Mouse (Mus musculus): ENCODE results near the gene Mical3. TPM values are rescaled to one million over a fixed set of nuclear protein-coding genes. Genes with fewer than 3 reads are reported as not detected.

Gene Mical3
- polyA plus RNA-seq, 1 experiment, result 67.4 TPM

DNA sequence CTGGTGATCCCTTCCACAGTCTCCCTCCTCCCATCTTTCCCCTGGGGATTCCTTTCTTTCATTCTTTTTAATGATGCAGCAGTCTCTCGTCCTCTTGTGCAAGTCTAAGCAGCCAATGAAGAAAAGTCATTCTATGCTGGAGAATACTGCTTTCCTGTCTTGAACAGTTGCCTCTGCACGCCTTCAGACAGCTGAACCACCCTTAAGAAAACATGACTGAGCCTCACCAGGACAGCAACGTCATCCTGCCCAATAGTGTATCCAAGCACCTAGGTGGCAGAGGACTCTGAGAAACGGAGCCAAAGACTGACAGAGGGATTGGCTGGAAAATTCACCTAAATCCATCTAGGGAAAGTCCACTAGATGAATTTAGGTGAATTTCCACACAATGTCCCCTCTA lies 25.1 kb downstream of the Mical3 start:
- H3K27ac ChIP-seq (ENCODE audit: insufficient read depth, low read length), result no peak overlapping the region
- peaks cover 11% of the 10 kb centered on the region for H3K4me1 ChIP-seq (ENCODE audit: control insufficient read depth, insufficient read depth, low read length)
- H3K4me3 ChIP-seq (ENCODE audit: insufficient read depth, low read length), result no peak overlapping the region
- TF ChIP-seq POLR2A (IDR thresholded peaks at IDR 0.05; ENCODE audit: extremely low read depth, insufficient read depth, low read length), result no peak
- no peak for TF ChIP-seq CTCF (IDR thresholded peaks at IDR 0.05; ENCODE audit: extremely low read depth, insufficient read depth, low read length)

DNA sequence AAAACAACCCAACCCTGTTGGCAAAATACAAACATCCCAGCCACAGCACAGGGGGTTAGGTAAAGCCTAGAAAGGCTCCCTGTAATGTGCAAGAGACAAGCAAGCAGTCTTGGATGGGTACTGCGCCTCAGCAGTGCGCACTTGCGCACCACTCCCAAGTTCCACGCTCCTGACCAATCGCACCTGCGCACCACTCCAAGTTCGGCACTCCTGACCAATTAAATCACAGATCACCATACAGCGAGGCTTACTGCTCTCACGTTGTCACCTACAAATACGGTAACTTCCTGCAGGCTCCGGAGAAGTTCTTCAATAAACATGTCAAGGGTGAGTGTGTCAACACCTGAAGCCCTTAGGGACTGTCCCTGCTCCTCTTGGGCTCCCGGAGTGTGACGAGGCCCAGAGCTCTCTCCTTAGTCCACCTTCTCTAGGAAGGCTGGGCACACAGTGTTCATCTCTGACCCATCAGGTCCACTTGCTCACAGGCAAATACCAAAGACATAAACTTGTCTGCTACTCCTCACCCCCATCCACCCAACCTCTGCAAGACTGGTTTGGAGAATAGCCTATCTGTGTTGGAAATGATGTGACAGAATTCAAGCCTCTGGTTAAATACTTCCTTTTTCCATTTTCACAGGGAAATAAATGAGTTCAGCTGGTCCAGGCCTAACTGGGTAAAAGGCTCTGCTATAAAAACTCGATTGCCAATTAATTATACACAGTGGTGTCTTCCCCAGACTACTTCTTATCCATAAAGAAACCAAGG lies 27.2 kb downstream of the Mical3 start:
- no peak for TF ChIP-seq CTCF (IDR thresholded peaks at IDR 0.05; ENCODE audit: extremely low read depth, insufficient read depth, low read length)
- no peak for TF ChIP-seq POLR2A (IDR thresholded peaks at IDR 0.05; ENCODE audit: extremely low read depth, insufficient read depth, low read length)
- peaks cover 25% of the 10 kb centered on the region for H3K4me1 ChIP-seq (ENCODE audit: control insufficient read depth, insufficient read depth, low read length)
- no peak overlapping the region for H3K27ac ChIP-seq (ENCODE audit: insufficient read depth, low read length)
- H3K4me3 ChIP-seq (ENCODE audit: insufficient read depth, low read length), result no peak overlapping the region

GRCm38 (mm10) chr6:121102941-121103340 lies 27.9 kb downstream of the Mical3 start:
- Histone ChIP-seq H3K4me1 (ENCODE audit: control insufficient read depth, insufficient read depth, low read length) (peaks cover 28% of the 10 kb centered on the region), H3K27ac (ENCODE audit: insufficient read depth, low read length) (no peak overlapping the region), H3K4me3 (ENCODE audit: insufficient read depth, low read length) (no peak overlapping the region)
- no peak for TF ChIP-seq POLR2A (IDR thresholded peaks at IDR 0.05; ENCODE audit: extremely low read depth, insufficient read depth, low read length)
- no peak for TF ChIP-seq CTCF (IDR thresholded peaks at IDR 0.05; ENCODE audit: extremely low read depth, insufficient read depth, low read length)

DNA sequence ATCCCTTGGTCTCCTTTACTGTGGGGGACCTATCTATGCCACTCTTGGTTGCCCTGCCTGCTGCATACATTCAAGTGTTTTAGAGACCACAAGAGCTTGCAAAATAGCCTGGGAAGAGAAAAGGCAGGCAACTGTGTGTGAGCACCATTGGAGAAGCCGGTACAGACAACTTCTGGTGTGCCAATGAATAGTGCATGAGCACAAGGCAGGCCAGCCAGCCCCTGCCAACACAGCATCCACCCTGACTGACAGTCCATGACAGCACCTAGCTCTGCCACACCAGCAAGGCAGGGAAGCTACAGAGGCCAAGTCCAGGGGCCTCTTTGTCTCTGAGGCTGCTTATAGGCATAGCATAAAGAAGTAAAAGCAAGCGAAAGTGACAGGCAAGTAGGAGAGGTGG lies 28.7 kb downstream of the Mical3 start:
- Histone ChIP-seq H3K4me1 (ENCODE audit: control insufficient read depth, insufficient read depth, low read length) (peaks cover 29% of the 10 kb centered on the region), H3K27ac (ENCODE audit: insufficient read depth, low read length) (no peak overlapping the region), H3K4me3 (ENCODE audit: insufficient read depth, low read length) (no peak overlapping the region)
- no peak for TF ChIP-seq CTCF (IDR thresholded peaks at IDR 0.05; ENCODE audit: extremely low read depth, insufficient read depth, low read length)
- no peak for TF ChIP-seq POLR2A (IDR thresholded peaks at IDR 0.05; ENCODE audit: extremely low read depth, insufficient read depth, low read length)

DNA sequence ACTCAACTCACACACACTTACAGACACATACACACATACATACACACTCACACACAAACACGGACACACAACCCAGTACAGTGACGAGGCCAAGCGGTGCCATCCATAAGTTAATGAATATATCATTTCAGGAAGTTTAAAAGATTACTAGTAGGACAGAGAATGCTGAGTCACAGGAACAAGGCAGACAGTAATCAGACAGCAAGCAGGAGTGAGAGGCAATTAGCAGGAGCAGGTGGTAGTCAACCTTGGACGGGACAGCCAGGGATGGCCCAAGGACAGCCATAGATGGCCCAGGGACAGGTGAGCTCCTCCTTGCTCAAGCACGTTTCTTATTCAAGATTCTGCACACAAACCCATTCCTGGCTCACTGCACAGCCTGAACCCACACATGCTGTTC lies 29.6 kb downstream of the Mical3 start:
- TF ChIP-seq POLR2A (IDR thresholded peaks at IDR 0.05; ENCODE audit: extremely low read depth, insufficient read depth, low read length) (no peak), CTCF (IDR thresholded peaks at IDR 0.05; ENCODE audit: extremely low read depth, insufficient read depth, low read length) (no peak)
- Histone ChIP-seq H3K27ac (ENCODE audit: insufficient read depth, low read length) (no peak overlapping the region), H3K4me3 (ENCODE audit: insufficient read depth, low read length) (no peak overlapping the region), H3K4me1 (ENCODE audit: control insufficient read depth, insufficient read depth, low read length) (peaks cover 29% of the 10 kb centered on the region)

DNA sequence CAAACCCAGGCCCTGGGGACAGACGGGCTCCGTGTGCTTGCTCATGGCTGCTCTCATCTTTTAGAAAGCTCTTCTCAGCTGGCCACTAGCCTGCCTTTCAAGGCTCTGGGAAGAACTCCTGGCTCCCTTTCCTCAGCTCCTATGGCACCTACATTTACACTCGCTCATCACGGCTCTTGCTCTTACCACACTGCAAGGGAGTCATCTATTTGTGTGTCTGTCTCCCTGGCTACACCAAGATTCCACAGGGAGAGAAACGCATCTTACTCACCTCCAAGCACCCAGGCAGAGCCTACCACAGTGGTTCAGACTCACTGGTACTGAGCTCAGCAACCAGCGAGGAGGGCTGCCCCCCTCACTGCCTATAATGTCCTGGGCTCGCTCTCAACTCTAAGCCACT lies 31.0 kb downstream of the Mical3 start:
- TF ChIP-seq POLR2A (IDR thresholded peaks at IDR 0.05; ENCODE audit: extremely low read depth, insufficient read depth, low read length) (no peak), CTCF (IDR thresholded peaks at IDR 0.05; ENCODE audit: extremely low read depth, insufficient read depth, low read length) (no peak)
- H3K27ac ChIP-seq (ENCODE audit: insufficient read depth, low read length), result no peak overlapping the region
- H3K4me3 ChIP-seq (ENCODE audit: insufficient read depth, low read length), result no peak overlapping the region
- peaks cover 29% of the 10 kb centered on the region for H3K4me1 ChIP-seq (ENCODE audit: control insufficient read depth, insufficient read depth, low read length)

- Histone ChIP-seq H3K4me1 (ENCODE audit: control insufficient read depth, insufficient read depth, low read length) (peaks cover 29% of the 10 kb centered on the region), H3K4me3 (ENCODE audit: insufficient read depth, low read length) (no peak overlapping the region), H3K27ac (ENCODE audit: insufficient read depth, low read length) (no peak overlapping the region)
- TF ChIP-seq POLR2A (IDR thresholded peaks at IDR 0.05; ENCODE audit: extremely low read depth, insufficient read depth, low read length) (no peak), CTCF (IDR thresholded peaks at IDR 0.05; ENCODE audit: extremely low read depth, insufficient read depth, low read length) (no peak)
Measured at GRCm38 (mm10) chr6:121099228-121099608, 31.6 kb downstream of the Mical3 start.

DNA sequence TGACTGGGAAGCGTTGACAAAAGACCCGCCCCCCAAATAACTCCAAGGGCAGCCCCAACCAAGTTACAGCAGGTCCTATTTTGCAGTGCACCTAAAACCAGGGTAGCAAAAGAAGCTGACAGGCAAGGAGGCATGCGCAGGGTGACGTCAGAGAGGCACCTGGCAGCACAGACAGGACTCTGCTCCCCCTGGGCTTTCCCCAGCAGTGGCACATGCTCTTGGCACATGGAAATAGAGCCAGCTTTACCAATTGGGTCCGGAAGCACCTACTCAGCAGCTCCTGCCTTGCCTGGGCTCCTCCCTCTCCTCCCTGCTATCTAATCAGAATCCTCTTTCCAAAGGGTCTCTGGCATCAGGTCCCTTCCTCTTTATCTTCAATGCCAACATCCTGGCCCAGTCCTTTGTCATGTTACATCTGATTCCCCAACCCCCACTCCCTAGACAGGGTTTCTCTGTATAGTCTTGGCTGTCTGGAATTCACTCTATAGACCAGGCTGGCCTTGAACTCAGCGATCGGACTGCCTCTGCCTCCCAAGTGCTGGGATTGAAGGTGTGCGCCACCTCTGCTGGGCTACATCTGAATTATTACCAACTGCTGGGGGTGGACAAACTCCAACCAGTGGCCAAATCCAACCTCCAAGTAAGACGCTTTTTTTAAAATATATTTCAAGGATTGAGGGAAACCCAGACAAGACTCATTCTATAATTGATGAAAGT lies 32.1 kb downstream of the Mical3 start:
- no peak for TF ChIP-seq POLR2A (IDR thresholded peaks at IDR 0.05; ENCODE audit: extremely low read depth, insufficient read depth, low read length)
- TF ChIP-seq CTCF (IDR thresholded peaks at IDR 0.05; ENCODE audit: extremely low read depth, insufficient read depth, low read length), result no peak
- Histone ChIP-seq H3K4me3 (ENCODE audit: insufficient read depth, low read length) (no peak overlapping the region), H3K27ac (ENCODE audit: insufficient read depth, low read length) (no peak overlapping the region), H3K4me1 (ENCODE audit: control insufficient read depth, insufficient read depth, low read length) (peaks cover 28% of the 10 kb centered on the region)

GRCm38 (mm10) chr6:121098109-121098508 lies 32.7 kb downstream of the Mical3 start:
- Histone ChIP-seq H3K4me3 (ENCODE audit: insufficient read depth, low read length) (no peak overlapping the region), H3K4me1 (ENCODE audit: control insufficient read depth, insufficient read depth, low read length) (peaks cover 26% of the 10 kb centered on the region), H3K27ac (ENCODE audit: insufficient read depth, low read length) (no peak overlapping the region)
- no peak for TF ChIP-seq POLR2A (IDR thresholded peaks at IDR 0.05; ENCODE audit: extremely low read depth, insufficient read depth, low read length)
- TF ChIP-seq CTCF (IDR thresholded peaks at IDR 0.05; ENCODE audit: extremely low read depth, insufficient read depth, low read length), result no peak

- TF ChIP-seq CTCF (IDR thresholded peaks at IDR 0.05; ENCODE audit: extremely low read depth, insufficient read depth, low read length), result no peak
- no peak for TF ChIP-seq POLR2A (IDR thresholded peaks at IDR 0.05; ENCODE audit: extremely low read depth, insufficient read depth, low read length)
- no peak overlapping the region for H3K4me3 ChIP-seq (ENCODE audit: insufficient read depth, low read length)
- H3K4me1 ChIP-seq (ENCODE audit: control insufficient read depth, insufficient read depth, low read length), result peaks cover 26% of the 10 kb centered on the region
- H3K27ac ChIP-seq (ENCODE audit: insufficient read depth, low read length), result no peak overlapping the region
Measured at GRCm38 (mm10) chr6:121096862-121097261, 33.9 kb downstream of the Mical3 start.

Measured in cortical plate, adult 2 months (tissue).